Mouse (Mus musculus) heart, postnatal 4 days (tissue): ENCODE data around the gene Alg2. TPM values are rescaled to one million over a fixed set of nuclear protein-coding genes. Genes with fewer than 3 reads are reported as not detected.

ENCODE experiments used
- DNase-seq: peaks from one replicate; pipeline ENCODE4 v3.0.0; 2021
- total RNA-seq, 2 experiments: library from RNA; stranded (reverse); gene quantifications; 2 replicates each; pipeline ENCODE4 v1.2.3; 2021

Gene Alg2
- total RNA-seq, 2 experiments from 2014 or later: 12.3 to 12.6 TPM

DNA sequence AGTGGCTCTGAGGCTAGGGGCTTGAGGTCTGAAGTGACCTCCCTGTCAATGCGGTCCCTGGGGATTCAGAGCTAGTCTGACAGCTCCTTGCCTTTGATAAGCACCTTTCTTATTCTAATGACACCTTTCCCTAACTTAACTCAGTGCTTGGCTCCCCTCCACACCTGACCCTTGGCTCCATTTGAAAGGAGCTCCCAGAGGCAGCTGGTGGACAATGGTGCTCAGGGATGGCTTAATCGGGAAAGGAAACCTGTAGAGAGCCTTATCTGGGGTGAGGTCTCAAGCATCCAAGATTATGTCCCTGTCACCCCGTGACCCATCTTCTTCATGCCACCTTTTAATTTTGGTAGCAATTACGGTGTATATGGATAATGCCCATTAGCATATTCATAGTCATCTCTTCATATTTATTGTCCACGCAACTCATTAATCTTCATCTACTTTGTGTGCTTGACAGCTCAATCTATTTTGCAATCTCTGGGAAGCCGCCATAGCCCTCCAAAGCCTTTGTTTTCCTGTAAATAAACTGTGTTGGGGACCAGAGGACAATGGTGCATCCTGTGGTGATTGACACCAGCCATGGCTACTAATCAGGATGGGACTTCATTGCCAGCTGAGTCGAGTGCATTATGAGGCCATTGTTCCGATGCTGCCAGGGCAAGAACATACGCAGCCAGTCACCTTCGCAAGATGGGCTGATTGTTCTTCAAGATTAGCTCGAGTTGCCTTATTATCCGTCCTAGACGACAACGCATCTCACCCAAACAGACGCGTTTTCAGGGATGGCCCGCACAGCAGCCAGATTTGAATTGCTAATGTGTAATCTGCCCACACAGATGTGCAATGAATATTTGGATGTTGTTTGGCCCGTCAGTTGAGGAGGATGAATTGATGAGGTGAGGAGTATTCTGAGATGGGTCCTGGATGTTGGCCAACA, 24.3 kb downstream of the Alg2 start:
- DNase-seq: no peak

DNA sequence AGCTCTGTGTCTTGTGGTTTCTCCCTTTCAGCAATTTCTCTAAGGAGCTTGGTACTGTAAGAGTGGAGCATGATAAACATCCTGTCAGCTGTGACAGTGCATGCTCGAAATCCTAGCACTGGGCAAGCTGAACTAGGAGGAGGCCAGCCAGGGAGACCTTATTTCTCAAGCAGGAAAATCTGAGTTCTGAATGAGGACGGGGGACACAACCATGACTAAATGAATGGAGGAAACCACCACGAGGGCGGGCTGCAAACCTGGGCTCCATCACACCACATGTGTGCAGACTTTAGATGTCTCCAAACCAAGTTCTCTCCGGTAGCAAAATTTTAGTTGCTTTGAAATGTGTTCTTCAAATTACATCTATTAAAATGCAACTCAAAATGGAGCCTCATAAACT, 25.0 kb downstream of the Alg2 start:
- DNase-seq: no peak

DNA sequence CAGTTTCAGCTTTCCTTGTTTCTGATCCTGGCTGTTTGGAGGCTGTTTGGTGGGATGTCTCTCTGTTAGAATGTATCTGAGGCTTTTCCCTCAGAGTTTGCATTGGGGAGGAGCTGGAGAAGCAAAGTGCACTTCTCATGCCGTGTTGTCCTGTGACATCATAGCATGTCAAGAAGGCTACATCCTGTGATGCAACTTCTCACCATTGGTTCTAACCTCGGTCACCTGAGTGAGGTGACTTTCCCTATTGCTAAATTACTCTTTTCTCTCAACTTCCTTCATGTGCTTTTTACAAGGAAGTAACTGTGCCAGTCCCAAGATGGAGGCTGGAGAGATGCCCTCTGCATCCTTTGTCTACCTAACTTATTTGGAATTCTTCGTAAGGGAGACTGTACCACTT, 25.6 kb downstream of the Alg2 start:
- DNase-seq: no peak

DNA sequence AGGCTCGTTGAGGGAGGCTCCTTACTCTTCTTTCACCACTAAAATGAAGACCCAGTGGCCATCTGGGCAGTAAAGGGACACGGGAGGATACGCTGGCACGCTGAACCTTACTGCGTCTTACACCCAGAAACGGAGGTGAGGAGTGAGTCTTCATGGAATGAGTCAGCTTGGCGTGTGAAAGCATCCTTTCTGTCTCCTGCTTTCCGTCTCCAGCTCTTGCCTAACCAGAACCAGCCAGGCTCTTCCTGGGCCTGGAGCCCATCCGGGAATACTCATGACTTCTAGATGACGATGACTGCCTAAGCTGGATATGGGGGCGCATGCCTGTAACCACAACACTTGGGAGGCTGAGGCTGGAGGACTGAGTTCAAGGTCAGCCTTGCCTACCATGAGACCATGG, 33.2 kb downstream of the Alg2 start:
- DNase-seq: no peak

DNA sequence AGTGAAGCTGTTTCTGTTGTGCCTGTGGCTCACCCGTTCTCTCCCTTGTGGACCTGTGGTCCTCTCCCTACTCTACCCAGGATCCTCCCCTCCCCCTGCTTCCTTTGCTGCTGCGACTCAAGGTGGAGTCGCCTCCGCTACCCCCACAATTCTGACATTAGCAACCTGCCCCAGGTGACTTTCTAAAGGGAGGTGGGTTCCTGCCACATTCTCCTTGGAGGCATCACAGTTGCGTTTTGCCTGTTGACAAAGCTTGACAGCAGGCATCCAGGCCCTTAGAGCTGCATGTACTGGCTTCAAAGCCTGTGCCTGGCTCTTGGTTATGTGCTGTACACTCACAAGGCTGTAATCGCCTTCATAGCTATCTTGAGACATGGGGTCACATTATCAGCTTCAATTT, 35.2 kb downstream of the Alg2 start:
- DNase-seq: no peak

DNA sequence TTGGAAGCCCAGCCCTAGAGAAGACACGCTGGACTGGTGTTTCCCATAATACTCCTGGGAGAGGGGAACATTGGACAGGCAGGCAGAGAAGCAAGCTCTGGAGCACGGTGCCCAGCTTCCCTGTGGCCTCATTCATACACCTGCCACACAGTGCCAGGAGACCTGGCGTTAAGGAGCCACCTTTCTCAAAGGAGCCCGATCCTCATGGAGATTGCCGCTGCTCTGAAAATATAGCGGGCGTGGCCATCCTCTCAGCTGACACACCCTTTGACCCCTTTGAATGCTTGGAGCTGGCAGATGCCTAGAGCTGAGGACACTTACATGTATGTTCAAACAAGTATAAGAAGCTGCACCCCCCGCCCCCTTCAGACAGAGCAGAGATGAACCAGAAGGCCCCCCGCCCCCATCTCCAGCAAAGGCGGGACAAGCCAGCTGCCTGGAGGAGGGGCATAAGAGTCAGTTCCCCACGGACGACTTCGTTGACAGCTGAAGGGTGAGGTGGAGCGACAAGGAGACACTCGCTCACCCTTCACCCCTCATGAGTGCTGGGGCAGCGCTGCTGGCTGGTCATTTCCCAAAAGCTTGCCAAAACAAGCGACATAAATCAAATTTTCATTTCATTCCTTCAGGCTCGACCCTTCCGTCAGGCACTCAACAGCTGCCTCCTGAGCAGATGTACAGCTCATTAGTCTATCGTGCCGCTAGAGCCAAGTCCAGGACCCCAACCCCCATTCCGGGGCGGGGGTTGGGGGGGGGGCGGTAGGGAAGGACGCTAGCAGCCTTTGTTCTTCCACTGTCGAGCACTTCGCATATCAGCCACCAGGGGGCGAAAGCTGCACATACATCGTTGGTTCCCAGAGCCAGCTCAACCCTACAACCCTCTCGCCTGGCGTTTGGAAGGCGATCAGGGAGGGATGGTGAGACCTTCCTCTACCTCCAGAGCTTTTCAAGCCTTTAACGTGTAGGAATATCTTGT, 36.5 kb downstream of the Alg2 start:
- DNase-seq: peak; percentile 92

DNA sequence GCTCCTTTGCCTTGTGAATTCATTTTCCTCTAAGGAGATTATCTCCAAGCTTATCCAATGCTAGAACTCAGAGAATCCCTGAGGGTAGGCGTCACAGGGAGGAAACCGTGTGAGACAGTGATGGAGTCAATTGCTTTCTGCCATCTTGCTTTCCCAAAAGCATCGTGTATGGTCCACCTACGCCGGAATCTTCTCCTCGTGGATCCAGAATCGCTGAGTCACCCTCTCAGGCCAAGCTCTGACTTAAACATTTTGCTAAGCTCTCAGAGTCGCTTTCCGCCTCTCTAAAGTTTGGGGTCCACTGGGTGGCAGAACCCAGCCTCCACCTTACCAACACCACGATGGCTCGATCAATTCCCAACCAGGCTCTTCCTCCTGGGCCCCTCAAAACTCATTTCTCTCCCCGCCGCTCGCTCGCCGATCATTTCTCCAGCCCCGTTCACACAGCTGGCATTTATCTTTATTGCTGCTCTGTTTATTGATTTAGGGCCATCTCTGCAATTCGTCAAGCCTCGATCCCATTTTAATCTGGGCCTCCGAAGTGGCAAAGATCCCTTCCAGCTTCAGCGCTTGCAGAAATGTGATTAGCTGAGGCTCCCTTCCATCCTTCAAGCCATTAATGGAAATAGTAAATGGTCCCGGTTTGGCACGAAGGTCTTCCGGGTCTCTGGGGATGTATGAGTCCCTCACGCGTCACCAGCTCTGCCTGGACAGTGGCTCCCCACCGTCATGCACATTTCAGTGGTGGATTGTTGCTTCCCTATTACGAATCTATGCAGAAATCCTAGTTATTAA, 38.4 kb downstream of the Alg2 start:
- DNase-seq: no peak

DNA sequence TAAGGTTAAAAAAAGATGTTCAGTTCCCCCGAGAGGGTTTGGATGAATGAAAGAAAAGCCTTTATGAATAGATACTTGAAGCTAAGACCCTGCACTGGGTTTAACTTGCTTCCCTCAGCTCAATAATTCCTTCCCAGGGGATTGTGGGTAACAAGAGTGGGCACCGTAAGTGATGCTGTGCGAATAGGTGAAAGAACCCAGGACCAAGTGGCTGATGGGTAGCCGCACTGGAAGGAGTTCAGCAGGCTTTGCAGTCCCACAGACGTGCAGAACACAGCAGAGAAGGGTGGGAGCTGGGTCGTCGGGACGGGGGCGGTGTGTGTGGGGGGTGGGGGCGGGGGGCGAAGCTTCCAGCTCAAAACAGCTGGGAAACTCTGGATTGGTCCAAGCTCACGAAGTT, 39.0 kb downstream of the Alg2 start:
- no peak for DNase-seq

DNA sequence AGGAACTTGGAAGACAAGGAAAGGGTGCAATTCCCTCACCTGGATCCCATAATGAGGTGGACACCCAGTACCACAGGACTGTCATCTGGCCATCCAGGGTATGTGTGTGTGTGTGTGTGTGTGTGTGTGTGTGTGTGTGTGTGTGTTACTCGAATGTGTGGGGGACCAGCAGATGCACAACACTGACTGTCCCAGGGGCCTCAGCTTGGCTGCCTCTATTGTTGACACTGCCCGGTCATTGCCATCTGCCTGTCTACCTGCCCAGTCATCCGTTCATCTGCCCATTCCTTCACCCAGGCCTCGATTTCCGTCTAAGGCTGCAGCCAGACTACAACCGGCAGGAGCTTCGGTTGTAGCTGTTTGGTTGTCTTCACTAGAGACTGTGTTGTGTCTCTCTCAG, 41.4 kb downstream of the Alg2 start:
- DNase-seq: no peak

DNA sequence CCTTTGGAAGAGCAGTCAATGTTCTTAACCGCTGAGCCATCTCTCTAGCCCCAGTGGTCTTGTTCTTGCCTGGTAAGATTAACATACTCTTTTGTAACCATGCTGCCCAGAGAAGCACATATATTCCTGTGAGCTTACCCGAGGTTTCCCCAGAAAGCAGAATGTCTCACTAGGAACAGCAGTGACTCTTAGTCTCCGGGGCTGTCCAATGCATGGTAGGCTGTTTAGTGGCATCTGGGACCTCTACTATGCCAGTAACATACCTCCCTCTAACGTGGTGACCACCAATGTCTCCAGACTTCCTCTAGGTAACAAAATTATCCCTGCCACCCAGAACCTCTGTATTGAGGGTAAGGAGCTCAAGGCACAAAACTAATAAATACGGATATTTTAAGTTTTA, 43.1 kb downstream of the Alg2 start:
- no peak for DNase-seq

DNA sequence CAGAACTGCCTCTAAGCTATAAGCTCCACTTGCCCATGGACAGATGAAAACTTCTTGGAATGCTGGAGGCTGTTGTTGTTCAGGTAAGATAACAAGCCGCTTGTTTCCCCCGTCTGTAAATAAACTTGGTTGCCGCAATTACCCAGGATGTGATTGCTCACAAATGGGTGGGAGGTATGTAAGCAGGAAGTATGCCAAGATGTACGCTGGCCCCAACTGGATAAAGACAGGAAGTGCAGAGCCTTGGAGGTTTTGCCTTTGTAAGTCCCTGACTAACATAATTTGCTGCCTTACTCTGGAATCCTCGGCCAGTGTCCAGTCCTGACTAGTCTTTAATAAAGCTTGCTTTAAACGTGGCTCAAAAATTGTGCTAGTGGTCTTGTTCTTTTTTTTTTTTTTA, 43.6 kb downstream of the Alg2 start:
- no peak for DNase-seq

DNA sequence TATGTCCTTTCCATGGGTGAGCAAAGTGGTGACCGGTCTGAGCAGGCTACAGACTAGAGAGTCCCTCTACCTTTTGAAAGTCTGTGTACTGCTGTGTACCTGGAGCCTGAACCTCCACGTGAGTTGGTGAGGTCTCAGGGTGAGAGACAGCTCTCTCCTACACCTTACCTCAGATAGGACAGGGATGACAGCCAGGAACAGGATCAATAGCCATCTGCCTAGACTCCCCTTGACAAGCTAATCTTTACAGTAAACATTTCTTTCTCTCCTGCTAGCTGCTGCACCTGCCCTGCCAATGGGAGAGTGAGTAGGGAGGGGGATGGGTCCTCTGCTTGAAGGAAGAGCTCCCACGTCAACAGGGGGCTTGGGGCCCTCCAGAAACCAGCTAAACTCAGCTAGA, 46.5 kb downstream of the Alg2 start:
- DNase-seq: no peak

DNA sequence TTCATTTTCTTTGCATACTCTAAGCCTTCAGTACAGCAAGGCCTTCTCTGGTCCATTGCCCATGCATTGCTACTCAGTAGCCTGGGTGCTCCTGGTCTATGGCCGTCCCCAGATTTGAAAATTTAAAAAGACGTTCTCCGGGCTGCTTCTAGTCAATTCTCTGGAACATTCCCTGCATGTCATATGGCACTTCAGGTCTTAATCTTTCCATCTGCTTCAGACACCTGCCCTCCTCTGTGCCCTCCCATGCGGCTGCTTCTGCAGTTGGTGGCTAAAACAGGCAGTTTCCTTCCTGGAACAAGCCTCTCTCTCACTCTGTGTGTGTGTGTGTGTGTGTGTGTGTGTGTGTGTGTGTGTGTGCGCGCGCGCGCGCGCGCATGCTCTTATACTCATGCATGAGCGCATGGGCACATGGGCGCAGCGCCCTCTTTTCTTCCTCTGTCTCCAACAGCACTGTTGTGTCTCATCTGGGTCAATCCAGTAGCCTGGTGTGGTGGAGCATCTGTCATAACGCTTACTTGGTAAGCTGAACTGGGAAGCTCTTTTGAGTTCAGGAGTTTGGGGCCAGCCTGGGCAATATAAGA, 48.8 kb downstream of the Alg2 start:
- DNase-seq: no peak

DNA sequence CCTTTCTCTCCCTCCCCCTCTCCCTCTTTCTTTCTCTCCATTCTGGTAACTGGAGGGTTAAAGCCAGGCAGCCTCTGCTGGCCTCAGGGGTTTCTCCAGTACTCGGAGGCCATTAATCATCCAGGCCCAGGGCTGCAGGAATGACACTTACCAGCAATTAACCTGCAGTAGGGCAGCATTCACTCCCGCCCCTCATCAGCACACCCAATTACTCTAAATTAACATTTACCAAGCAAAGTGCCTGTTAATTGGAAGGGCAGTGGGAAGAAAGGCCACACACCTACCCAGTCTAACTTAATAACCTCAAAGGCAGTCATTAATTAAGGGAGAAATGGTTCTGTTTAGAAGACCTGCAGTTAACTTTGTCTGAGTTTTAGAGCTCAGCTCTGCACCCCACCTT, 49.8 kb downstream of the Alg2 start:
- no peak for DNase-seq

DNA sequence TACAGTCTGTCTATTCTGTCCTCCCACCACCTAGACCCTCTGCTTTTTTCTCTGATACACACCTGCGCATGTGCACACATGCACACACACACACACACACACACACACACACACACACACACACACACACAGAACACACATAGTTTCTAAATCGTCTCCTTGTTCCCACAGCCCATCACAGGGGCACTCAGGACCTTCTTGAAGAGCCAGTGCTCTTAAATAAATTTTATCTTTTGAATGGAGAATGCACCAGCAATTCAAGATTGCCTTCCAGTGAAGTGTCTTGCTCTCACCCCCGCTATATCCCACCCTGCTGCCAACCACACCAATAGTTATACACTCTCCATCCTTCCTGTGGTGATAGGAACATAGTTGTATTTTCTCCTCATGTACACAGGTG, 51.2 kb downstream of the Alg2 start:
- no peak for DNase-seq

DNA sequence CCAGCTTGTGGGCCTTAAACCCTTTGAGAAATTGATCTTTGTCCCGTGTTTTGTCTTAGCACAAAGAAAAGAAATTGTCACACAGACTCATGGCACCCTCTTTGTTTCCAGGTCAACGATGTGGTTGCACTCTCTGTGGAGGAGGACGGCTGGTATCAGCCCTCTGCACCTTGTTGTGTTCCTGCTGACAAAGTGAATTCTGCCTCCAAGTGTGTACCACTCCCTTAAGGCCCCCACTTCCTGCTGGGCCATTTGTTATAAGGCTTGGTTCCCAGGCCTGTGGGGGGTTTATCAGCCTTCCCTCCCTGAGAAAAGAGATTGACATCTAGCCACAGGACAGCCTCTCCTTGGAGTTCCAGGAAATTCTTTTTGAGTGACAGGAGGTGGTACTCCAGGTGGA, 51.9 kb downstream of the Alg2 start:
- DNase-seq: no peak

DNA sequence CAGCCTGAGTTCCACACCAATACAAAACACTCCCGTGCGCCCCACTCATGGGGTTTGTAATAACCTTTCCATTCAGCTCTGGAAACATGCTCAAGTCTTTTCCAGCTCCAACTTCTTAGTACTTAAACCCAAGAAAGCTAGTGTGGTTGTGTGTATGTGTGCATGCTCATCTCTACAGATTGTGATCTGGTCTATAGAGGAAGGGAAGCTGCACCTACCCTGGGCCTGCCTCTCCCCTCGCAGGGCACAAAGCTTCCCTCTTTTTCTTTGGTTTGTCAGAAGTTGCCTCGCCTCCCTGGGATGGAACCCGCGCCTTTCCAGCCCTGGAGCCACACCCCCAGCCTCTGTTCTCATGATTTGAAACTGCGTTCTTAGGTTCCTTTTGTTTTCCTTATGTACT, 53.9 kb downstream of the Alg2 start:
- DNase-seq: no peak

DNA sequence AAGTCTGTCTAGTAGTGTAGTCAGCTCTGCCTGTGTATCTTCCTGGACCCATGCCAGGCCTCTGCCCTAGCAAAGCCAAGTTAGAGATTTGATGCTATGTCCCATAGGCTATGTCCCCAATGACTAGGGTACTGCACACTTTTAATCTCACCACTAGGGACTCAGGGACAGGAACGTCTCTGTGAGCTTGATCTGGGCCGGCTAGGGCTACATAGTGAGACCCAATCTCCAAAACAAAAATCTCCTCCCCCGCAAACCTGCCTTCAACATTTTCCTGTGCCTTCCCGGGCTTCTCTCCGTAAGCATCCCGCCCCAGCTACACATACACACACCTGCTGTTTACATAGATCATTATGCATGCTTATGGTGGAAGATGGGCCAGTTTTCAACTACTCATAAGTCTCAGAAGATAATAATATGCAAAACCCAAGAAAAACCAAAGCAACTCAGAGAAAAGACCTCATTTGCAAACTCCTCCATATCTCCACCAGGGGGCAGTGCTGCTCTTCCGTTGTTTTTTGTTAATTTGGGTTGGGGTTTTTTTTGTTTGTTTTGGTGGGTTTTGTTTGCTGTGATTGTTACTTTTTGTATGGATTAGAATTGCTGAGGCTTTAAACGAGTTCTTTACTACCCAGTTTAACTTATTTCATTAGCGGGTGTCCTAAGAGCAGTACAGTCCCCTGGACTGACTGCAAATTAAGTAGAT, 54.7 kb downstream of the Alg2 start:
- DNase-seq: peak; percentile 42

DNA sequence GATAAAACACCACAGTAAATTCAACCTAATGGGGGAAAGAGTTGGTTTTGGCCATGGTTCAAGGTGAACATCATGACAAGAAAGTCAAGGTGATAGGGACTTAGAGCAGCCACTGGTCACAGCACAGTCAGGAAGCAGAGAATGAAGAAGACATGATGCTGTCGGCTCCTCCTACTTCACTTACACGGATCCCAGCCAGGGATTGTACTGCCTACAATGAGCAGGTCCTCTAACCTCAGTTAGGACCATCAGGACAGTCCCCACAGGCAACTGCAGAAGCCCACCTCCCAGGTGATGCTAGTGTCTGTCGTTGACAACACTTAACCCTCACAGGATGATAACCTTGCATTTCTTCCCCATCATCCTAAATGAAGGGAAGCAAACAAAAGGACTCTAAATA, 56.3 kb downstream of the Alg2 start:
- DNase-seq: no peak
